Mouse (Mus musculus) embryo, embryonic 9.5 days (tissue): ENCODE measurements at regions not wholly inside any gene's neighbourhood (a gene's known extent, or its start where the extent isn't known, plus 50 kb on each side); places are given as distances from the start of the nearest gene placed in this dataset.

Experiments
- DNase-seq: peaks from one replicate; pipeline ENCODE4 v3.0.0-alpha.2; 2017; ENCODE audit errors: extremely low spot score

DNA sequence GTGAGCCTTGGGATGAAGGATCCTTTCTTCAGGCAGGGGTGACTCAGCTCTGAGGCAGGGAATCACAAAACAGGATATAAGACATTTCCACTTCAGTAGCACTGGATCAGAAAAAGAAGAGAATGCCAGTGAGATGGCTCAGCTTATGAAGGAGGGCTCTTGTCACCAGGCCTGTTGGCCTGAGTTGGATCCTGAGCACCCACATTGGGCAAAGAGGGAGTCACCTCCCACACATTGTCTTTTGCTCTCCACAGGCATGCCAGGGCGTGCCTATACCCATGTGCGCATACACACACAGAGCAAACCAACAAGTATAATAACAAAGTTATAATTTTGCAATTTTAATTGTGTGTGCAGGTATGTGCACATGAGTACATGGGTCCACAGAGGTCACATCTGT is 52.6 kb upstream of the Tbx3 start:
- no peak for DNase-seq

DNA sequence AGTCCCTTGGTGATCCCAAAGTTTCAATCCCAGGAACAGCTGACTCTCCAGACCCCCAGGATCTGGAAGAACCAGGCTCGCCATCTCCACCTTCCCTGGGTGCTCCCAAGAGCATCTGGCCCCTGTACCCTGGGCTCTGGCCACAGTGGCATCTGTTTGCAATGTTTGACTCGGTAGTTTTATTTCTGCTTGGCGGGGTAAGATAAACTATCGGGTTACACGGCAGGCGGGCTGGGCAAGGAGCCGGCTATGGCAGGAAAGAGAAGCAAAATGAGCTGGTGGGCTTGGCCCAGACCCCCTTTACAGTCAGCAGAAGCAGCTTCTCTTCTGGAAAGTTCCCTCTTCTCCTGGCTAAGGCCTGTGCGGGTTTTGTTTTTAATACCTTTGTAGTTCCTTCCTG is 50.6 kb upstream of the Tbx3 start:
- DNase-seq: no peak
